Mouse (Mus musculus) C2C12 (cell line): Measurements from ENCODE around the gene Gpc6. TPM values are rescaled to one million over a fixed set of nuclear protein-coding genes. Genes with fewer than 3 reads are reported as not detected.

Experiments
- H3K27me3 ChIP-seq: one replicate; pipeline ENCODE4 v1.6.1; 2011; ENCODE audit not compliant: control insufficient read depth, insufficient read depth, insufficient read length
- H3K36me3 ChIP-seq: one replicate; pipeline ENCODE4 v1.6.1; 2011; ENCODE audit not compliant: control insufficient read depth, insufficient read depth
- H3K4me3 ChIP-seq: one replicate; pipeline ENCODE4 v1.5.1; 2011; ENCODE audit warnings: mild to moderate bottlenecking, control low read depth; ENCODE audit not compliant: poor library complexity, insufficient read depth, severe bottlenecking
- H3K79me2 ChIP-seq: one replicate; pipeline ENCODE4 v1.6.1; 2011; ENCODE audit not compliant: control insufficient read depth, insufficient read depth
- H3K79me3 ChIP-seq: one replicate; pipeline ENCODE4 v1.6.1; 2011; ENCODE audit warnings: low read depth, control low read depth
- H3ac ChIP-seq: one replicate; pipeline ENCODE3; 2011; ENCODE audit warnings: low read depth; ENCODE audit not compliant: control insufficient read depth, insufficient read length
- CEBPB ChIP-seq: IDR thresholded peaks from one replicate; pipeline ENCODE4 v1.6.1; 2011; ENCODE audit warnings: low read depth, mild to moderate bottlenecking, control low read depth, moderate library complexity
- CTCF ChIP-seq: IDR thresholded peaks from one replicate; pipeline ENCODE4 v1.5.1; 2011; ENCODE audit not compliant: control insufficient read depth, insufficient read depth, insufficient read length
- FOSL1 ChIP-seq: IDR thresholded peaks from one replicate; pipeline ENCODE4 v1.8.0; 2011; ENCODE audit warnings: mild to moderate bottlenecking, low read length; ENCODE audit not compliant: poor library complexity, insufficient read depth, severe bottlenecking
- MAX ChIP-seq: IDR thresholded peaks from one replicate; pipeline ENCODE4 v1.6.1; 2011; ENCODE audit warnings: mild to moderate bottlenecking, control low read depth
- MYOD1 ChIP-seq: IDR thresholded peaks from one replicate; pipeline ENCODE4 v1.6.1; 2011; ENCODE audit warnings: low read depth; ENCODE audit not compliant: control insufficient read depth, insufficient read length
- MYOG ChIP-seq: IDR thresholded peaks from one replicate; pipeline ENCODE4 v1.6.1; 2011; ENCODE audit not compliant: control insufficient read depth, insufficient read length; ENCODE audit errors: extremely low read depth
- USF1 ChIP-seq: IDR thresholded peaks from one replicate; pipeline ENCODE4 v1.6.1; 2011; ENCODE audit warnings: low read depth, mild to moderate bottlenecking, control low read depth, moderate library complexity
- polyA plus RNA-seq: library from polyadenylated mRNA; unstranded; fragments of >200 nt; fragmentation: generic; extraction: Trizol; gene quantifications from one replicate; pipeline ENCODE4 v1.2.1, GENCODE M21; 2012; ENCODE audit warnings: missing spikeins

Gene Gpc6
- polyA plus RNA-seq, 1 experiment = 9.6 TPM

GRCm38 (mm10) chr14:117385731-117386270 is 460.7 kb downstream of the Gpc6 start:
- Histone ChIP-seq H3K27me3 (no peaks in the 10 kb centered on the region), H3ac (no peak overlapping the region), H3K4me3 (no peak overlapping the region), H3K79me2 (no peaks in the 10 kb centered on the region), H3K79me3 (no peaks in the 10 kb centered on the region), H3K36me3 (no peaks in the 10 kb centered on the region)
- no peak for TF ChIP-seq CTCF
- no peak for TF ChIP-seq MAX
- TF ChIP-seq MYOD1 = no peak
- no peak for TF ChIP-seq MYOG
- no peak for TF ChIP-seq FOSL1
- no peak for TF ChIP-seq CEBPB
- TF ChIP-seq USF1 = no peak

- no peak for TF ChIP-seq MYOD1
- Histone ChIP-seq H3K36me3 (no peaks in the 10 kb centered on the region), H3ac (no peak overlapping the region), H3K4me3 (no peak overlapping the region), H3K79me3 (no peaks in the 10 kb centered on the region), H3K27me3 (no peaks in the 10 kb centered on the region), H3K79me2 (no peaks in the 10 kb centered on the region)
These were observed 465.7 kb downstream of the Gpc6 start for GRCm38 (mm10) chr14:117390794-117391320.

- Histone ChIP-seq H3K79me3 (no peaks in the 10 kb centered on the region), H3K79me2 (no peaks in the 10 kb centered on the region), H3K36me3 (no peaks in the 10 kb centered on the region), H3K4me3 (no peak overlapping the region), H3ac (no peak overlapping the region), H3K27me3 (no peaks in the 10 kb centered on the region)
- no peak for TF ChIP-seq CTCF
- TF ChIP-seq FOSL1 = no peak
- no peak for TF ChIP-seq USF1
- peak; percentile 63 for TF ChIP-seq CEBPB
These were observed 466.3 kb downstream of the Gpc6 start for GRCm38 (mm10) chr14:117391412-117391811.

GRCm38 (mm10) chr14:117397165-117397564 is 472.1 kb downstream of the Gpc6 start:
- Histone ChIP-seq H3K36me3 (no peaks in the 10 kb centered on the region), H3K4me3 (no peak overlapping the region), H3K79me3 (no peaks in the 10 kb centered on the region), H3ac (no peak overlapping the region), H3K27me3 (no peaks in the 10 kb centered on the region), H3K79me2 (no peaks in the 10 kb centered on the region)
- no peak for TF ChIP-seq MYOG
- TF ChIP-seq MYOD1 = no peak
- no peak for TF ChIP-seq FOSL1
- TF ChIP-seq CEBPB = no peak
- no peak for TF ChIP-seq CTCF
- TF ChIP-seq USF1 = no peak
- no peak for TF ChIP-seq MAX

- Histone ChIP-seq H3ac (no peak overlapping the region), H3K79me2 (no peaks in the 10 kb centered on the region), H3K4me3 (no peak overlapping the region), H3K36me3 (no peaks in the 10 kb centered on the region), H3K79me3 (no peaks in the 10 kb centered on the region), H3K27me3 (no peaks in the 10 kb centered on the region)
- TF ChIP-seq USF1 = no peak
- TF ChIP-seq CTCF = no peak
- TF ChIP-seq CEBPB = no peak
- TF ChIP-seq MYOG = no peak
- no peak for TF ChIP-seq MYOD1
- TF ChIP-seq FOSL1 = no peak
- no peak for TF ChIP-seq MAX
These were observed 482.9 kb downstream of the Gpc6 start for GRCm38 (mm10) chr14:117407824-117408524.

GRCm38 (mm10) chr14:117408525-117408835 is 483.4 kb downstream of the Gpc6 start:
- no peaks in the 10 kb centered on the region for H3K79me2 ChIP-seq
- H3ac ChIP-seq = no peak overlapping the region
- no peaks in the 10 kb centered on the region for H3K79me3 ChIP-seq
- H3K36me3 ChIP-seq = no peaks in the 10 kb centered on the region
- TF ChIP-seq MYOD1 = no peak
- no peak for TF ChIP-seq MAX
- no peak for TF ChIP-seq FOSL1
- no peak for TF ChIP-seq MYOG
- TF ChIP-seq CTCF = no peak
- no peak for TF ChIP-seq USF1
- no peak for TF ChIP-seq CEBPB
- H3K27me3 ChIP-seq = no peaks in the 10 kb centered on the region
- H3K4me3 ChIP-seq = no peak overlapping the region
